Mouse (Mus musculus): Measurements from ENCODE around the gene Hoxa9. TPM values are rescaled to one million over a fixed set of nuclear protein-coding genes. Genes with fewer than 3 reads are reported as not detected.
A peak's percentile ranks its signal among the peaks of the same experiment; 100 is the strongest.

The Hoxa9 gene
- total and polyA plus RNA-seq, 3 experiments = 0.04 TPM; not detected in 2

DNA sequence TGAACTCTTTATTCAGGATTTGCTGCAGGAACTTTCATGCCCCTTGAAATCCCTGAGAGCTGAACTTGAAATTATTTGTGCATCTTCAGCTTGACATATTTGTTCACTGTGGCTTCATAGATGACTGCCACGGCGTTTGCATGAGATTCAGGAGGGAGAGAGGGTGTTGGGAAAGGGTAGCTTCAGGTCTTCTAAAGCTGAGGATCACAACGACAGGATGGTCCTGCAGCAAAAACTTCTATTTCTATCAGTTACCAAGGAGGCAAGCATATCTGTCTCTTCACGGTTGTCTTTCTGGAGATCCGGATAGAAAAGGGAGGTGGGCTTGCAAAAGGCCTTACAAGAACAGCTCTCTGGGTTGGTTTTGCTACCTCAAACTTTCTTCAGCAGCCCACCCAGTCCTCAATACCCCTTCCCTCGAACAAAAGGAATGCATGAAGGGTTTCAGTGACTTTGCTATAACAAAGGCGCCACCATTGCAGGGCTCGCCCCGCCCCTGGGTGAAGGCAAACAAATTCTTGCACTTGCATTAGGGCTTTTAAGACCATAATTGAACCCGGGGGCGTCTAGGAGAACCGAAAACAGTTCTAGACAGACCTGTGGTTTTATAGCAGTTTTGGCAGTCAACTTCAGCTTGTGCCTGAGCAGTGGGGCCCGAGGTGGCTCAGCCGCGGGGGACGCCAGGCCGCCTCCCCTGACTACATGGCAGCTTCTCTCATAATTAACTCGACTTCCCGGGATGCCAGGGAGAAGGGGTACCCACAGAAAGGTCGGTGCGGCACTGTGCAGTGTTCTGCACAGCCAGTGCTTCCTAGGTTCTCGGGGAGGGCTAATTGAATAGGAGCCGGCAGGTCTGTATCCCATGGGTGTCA lies 17.1 kb upstream of the Hoxa9 start:
- intact Hi-C loops (cut with DNase I) = no loop called here
- no peaks in the 10 kb centered on the region for H3K36me3 ChIP-seq (ENCODE audit: control insufficient read depth, insufficient read depth, low read length)
- H3K27me3 ChIP-seq (ENCODE audit: control insufficient read depth, insufficient read depth, low read length) = peaks cover 49% of the 10 kb centered on the region
- WGBS = 5% methylated on average over 23 of the region's 23 CpGs
- H3K4me3 ChIP-seq = no peak overlapping the region
- H3K9ac ChIP-seq (ENCODE audit: low read depth, low read length) = no peak overlapping the region
- TF ChIP-seq CTCF (IDR thresholded peaks at IDR 0.05) = no peak
- TF ChIP-seq POLR2A (IDR thresholded peaks at IDR 0.05; ENCODE audit: insufficient read depth, low read depth, low read length) = no peak
- TF ChIP-seq EP300 (IDR thresholded peaks at IDR 0.05; ENCODE audit: insufficient read depth, low read depth, low read length) = no peak
- no peaks in the 10 kb centered on the region for H3K4me1 ChIP-seq (ENCODE audit: control insufficient read depth, insufficient read depth, low read length)
- no peak overlapping the region for H3K27ac ChIP-seq
- no peaks in the 10 kb centered on the region for H3K79me2 ChIP-seq (replicated peaks; ENCODE audit: control insufficient read depth, insufficient read depth, low read length)
- peak in 1 of 2 experiments; percentile 22 for DNase-seq

DNA sequence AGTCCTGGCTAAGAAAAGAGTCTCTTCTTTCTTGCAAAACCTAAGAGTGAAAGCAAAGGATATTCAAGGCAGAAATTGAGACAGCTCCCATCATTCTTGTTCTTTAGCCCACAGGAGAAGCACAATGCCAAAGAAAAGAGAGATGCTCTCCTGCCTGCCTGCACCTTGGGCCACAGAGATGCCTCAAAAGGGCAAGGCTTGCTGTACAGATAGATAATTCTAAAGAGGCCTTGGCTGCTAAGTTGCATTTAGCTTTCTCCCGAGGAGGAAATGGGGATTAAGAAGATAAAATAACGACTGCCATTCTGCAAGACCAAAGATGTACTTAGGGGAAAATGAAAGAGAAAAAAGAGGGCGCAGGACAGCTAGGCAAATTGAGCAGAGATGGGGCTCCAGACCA lies 16.0 kb upstream of the Hoxa9 start:
- TF ChIP-seq POLR2A (IDR thresholded peaks at IDR 0.05; ENCODE audit: insufficient read depth, low read depth, low read length) (no peak), CTCF (IDR thresholded peaks at IDR 0.05) (no peak), EP300 (IDR thresholded peaks at IDR 0.05; ENCODE audit: insufficient read depth, low read depth, low read length) (no peak)
- peak in 1 of 2 experiments; percentile 15 for DNase-seq
- H3K4me1 ChIP-seq (ENCODE audit: control insufficient read depth, insufficient read depth, low read length) = no peaks in the 10 kb centered on the region
- no peak overlapping the region for H3K27ac ChIP-seq
- WGBS = 9% methylated on average over 3 of the region's 3 CpGs
- H3K27me3 ChIP-seq (ENCODE audit: control insufficient read depth, insufficient read depth, low read length) = peaks cover 44% of the 10 kb centered on the region
- no peak overlapping the region for H3K9ac ChIP-seq (ENCODE audit: low read depth, low read length)
- no peak overlapping the region for H3K4me3 ChIP-seq
- H3K79me2 ChIP-seq (replicated peaks; ENCODE audit: control insufficient read depth, insufficient read depth, low read length) = no peaks in the 10 kb centered on the region
- H3K36me3 ChIP-seq (ENCODE audit: control insufficient read depth, insufficient read depth, low read length) = no peaks in the 10 kb centered on the region
- intact Hi-C loops (cut with DNase I) = no loop called here

DNA sequence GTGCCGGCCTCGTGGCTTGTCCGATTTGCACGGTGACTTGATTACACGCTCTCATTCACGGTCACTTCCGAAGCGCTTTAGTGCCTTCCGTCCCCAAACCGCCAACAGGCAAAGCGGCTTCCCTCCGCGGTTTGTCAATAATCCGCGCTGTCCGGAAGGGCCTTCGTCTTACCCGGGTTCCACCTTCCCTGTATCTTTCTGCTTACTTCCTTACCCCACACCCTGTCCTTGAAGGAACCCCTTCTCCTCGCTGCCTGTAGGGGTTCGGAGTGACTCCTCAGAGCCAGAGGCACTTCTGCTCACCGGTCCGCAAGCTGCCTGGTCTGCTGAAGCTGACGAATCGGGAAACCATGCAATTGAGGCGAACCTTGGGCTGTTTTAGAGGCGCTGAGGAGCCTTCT lies 15.5 kb upstream of the Hoxa9 start:
- H3K27me3 ChIP-seq (ENCODE audit: control insufficient read depth, insufficient read depth, low read length) = peaks cover 42% of the 10 kb centered on the region
- intact Hi-C loops (cut with DNase I) = no loop called here
- H3K36me3 ChIP-seq (ENCODE audit: control insufficient read depth, insufficient read depth, low read length) = no peaks in the 10 kb centered on the region
- H3K4me3 ChIP-seq = no peak overlapping the region
- H3K27ac ChIP-seq = no peak overlapping the region
- no peak for TF ChIP-seq POLR2A (IDR thresholded peaks at IDR 0.05; ENCODE audit: insufficient read depth, low read depth, low read length)
- no peak for TF ChIP-seq CTCF (IDR thresholded peaks at IDR 0.05)
- no peak for TF ChIP-seq EP300 (IDR thresholded peaks at IDR 0.05; ENCODE audit: insufficient read depth, low read depth, low read length)
- no peak overlapping the region for H3K9ac ChIP-seq (ENCODE audit: low read depth, low read length)
- peak in 1 of 2 experiments; percentile 46 for DNase-seq
- no peaks in the 10 kb centered on the region for H3K79me2 ChIP-seq (replicated peaks; ENCODE audit: control insufficient read depth, insufficient read depth, low read length)
- H3K4me1 ChIP-seq (ENCODE audit: control insufficient read depth, insufficient read depth, low read length) = no peaks in the 10 kb centered on the region
- 5% methylated on average over 26 of the region's 26 CpGs for WGBS

DNA sequence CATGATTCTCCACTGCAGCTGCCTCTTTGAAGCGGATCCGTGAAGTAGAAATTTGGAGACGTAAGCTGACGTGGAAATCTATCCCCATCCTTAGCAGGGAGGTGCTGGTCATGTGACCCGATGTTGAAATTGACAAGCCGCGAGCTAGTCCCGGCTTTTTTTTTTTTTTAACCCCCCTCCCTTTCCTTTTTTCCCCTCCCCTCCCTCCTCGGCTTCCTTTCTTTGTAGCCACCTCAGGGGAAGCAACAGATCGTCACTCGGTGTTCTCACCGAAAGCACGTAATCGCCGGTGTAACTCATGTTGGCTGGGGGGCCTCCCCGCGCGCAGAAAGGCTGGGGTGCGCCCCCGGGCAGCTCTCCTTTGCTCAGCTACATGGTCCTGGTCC lies 14.9 kb upstream of the Hoxa9 start, which contains the start of gene Hoxa11:
Hoxa11 (minus strand) TSS at position 54 of the 386 bp plus-strand sequence.
- H3K36me3 ChIP-seq (ENCODE audit: control insufficient read depth, insufficient read depth, low read length) = no peaks in the 10 kb centered on the region
- no peaks in the 10 kb centered on the region for H3K4me1 ChIP-seq (ENCODE audit: control insufficient read depth, insufficient read depth, low read length)
- peaks cover 40% of the 10 kb centered on the region for H3K27me3 ChIP-seq (ENCODE audit: control insufficient read depth, insufficient read depth, low read length)
- TF ChIP-seq EP300 (IDR thresholded peaks at IDR 0.05; ENCODE audit: insufficient read depth, low read depth, low read length) (no peak), POLR2A (IDR thresholded peaks at IDR 0.05; ENCODE audit: insufficient read depth, low read depth, low read length) (no peak), CTCF (IDR thresholded peaks at IDR 0.05) (no peak)
- H3K4me3 ChIP-seq = no peak within 1 kb of the TSS
- H3K79me2 ChIP-seq (replicated peaks; ENCODE audit: control insufficient read depth, insufficient read depth, low read length) = no peaks in the 10 kb centered on the region
- WGBS = 3% methylated on average over 20 of the region's 20 CpGs
- intact Hi-C loops (cut with DNase I) = no loop called here
- DNase-seq = no peak
- no peak within 1 kb of the TSS for H3K9ac ChIP-seq (ENCODE audit: low read depth, low read length)
- no peak within 1 kb of the TSS for H3K27ac ChIP-seq

DNA sequence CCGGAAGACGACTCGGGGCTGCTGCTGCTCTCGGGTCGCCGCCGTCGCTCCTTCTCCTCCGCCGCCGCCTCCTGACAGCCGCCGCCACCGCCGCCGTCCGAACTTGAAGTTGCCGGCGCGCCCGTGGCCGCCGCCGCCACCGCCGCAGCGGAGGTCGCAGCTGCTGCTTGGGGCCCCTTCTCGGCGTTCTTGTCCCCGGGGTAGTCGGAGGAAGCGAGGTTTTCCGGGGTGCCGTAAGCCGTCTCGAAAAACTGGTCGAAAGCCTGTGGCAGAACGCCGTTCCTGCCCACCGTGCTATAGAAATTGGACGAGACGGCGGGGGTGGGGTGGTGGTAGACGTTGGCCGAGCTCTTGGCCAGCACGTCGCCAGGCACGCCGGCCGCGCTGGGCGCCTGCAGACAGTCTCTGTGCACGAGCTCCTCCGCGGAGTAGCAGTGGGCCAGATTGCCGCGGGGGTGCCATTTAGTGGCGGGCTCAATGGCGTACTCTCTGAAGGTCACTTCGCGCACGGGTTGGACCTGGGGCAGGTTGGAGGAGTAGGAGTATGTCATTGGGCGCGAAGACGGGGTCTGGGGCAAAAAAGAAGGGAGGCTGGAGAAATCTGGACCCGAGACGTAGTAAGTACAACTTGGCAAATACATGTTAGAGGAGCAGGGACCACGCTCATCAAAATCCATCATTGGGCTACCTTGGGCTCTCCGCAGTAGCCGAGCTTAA lies 14.3 kb upstream of the Hoxa9 start:
- H3K79me2 ChIP-seq (replicated peaks; ENCODE audit: control insufficient read depth, insufficient read depth, low read length) = no peaks in the 10 kb centered on the region
- no peaks in the 10 kb centered on the region for H3K36me3 ChIP-seq (ENCODE audit: control insufficient read depth, insufficient read depth, low read length)
- no peaks in the 10 kb centered on the region for H3K4me1 ChIP-seq (ENCODE audit: control insufficient read depth, insufficient read depth, low read length)
- WGBS = 4% methylated on average over 71 of the region's 71 CpGs
- H3K4me3 ChIP-seq = no peak overlapping the region
- H3K27me3 ChIP-seq (ENCODE audit: control insufficient read depth, insufficient read depth, low read length) = peaks cover 40% of the 10 kb centered on the region
- TF ChIP-seq EP300 (IDR thresholded peaks at IDR 0.05; ENCODE audit: insufficient read depth, low read depth, low read length) = no peak
- TF ChIP-seq POLR2A (IDR thresholded peaks at IDR 0.05; ENCODE audit: insufficient read depth, low read depth, low read length) = no peak
- no peak for TF ChIP-seq CTCF (IDR thresholded peaks at IDR 0.05)
- H3K27ac ChIP-seq = no peak overlapping the region
- no peak overlapping the region for H3K9ac ChIP-seq (ENCODE audit: low read depth, low read length)
- intact Hi-C loops (cut with DNase I) = no loop called here
- DNase-seq = peak in 1 of 2 experiments; percentile 41

Data from heart, adult 2 months (tissue).